Mouse (Mus musculus): Measurements from ENCODE around the gene Smarcc1. TPM values are rescaled to one million over a fixed set of nuclear protein-coding genes. Genes with fewer than 3 reads are reported as not detected.

Smarcc1 gene
- polyA plus RNA-seq, 1 experiment from 2014 or later = 26.4 TPM

DNA sequence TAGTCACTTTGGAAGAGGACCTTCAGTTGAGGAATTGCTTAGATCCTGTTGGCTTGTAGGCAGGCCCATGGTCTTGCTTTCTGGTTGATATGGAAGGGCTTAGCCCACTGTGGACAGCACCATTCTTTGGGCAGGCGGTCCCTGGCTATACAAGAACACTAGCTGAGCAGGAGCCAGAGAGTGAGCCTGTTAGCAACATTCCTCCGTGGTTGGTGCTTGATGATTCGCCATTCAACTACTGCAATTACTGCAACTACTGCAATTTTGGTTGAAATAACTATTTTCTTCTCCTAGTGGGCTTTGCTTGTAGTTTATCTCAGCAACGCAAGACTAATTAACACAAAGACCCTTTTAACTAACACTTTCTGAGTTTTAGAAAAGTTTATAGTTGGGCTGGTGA is 108.7 kb downstream of the Smarcc1 start:
- H3K4me3 ChIP-seq (ENCODE audit: low read depth, low read length) = no peak overlapping the region
- H3K27me3 ChIP-seq (replicated peaks; ENCODE audit: insufficient read depth, low read length) = no peaks in the 10 kb centered on the region
- H3K36me3 ChIP-seq (ENCODE audit: insufficient read depth, low read length) = peaks cover 17% of the 10 kb centered on the region; the same call in 1 of the 2 replicates
- DNase-seq (ENCODE audit: low spot score) (no peak), ATAC-seq (no peak)
- H3K4me2 ChIP-seq (replicated peaks; ENCODE audit: low read depth, low read length) = no peak overlapping the region
- H3K27ac ChIP-seq (ENCODE audit: low read length) = no peak overlapping the region
- H3K9ac ChIP-seq (replicated peaks; ENCODE audit: low read depth) = no peak overlapping the region
- WGBS = 95% methylated on average over 4 of the region's 4 CpGs
- no peaks in the 10 kb centered on the region for H3K9me3 ChIP-seq (ENCODE audit: low read length)
- TF ChIP-seq CTCF (IDR thresholded peaks at IDR 0.05) (no peak), EP300 (IDR thresholded peaks at IDR 0.05) (no peak)
- no peaks in the 10 kb centered on the region for H3K4me1 ChIP-seq (ENCODE audit: insufficient read depth, low read depth, low read length)

DNA sequence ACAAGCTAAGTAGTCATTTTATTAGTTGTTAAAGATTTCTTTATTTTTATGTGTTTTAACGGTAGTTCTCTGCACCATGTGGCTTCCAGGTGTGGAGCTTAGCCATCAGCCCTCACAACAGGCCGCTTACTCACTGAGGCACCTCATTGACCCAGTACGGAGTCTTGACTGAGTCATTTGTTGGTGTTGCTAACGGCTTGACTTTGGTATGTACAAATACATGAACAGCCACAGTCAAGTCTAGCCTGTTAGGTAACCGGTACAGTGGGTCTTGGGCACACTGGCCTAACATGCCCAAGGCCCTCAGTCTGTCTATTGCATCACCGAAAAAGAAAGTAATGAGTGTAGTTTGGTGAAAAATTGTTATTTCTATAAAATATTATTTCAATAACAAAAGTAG is 111.2 kb downstream of the Smarcc1 start:
- Histone ChIP-seq H3K4me1 (ENCODE audit: insufficient read depth, low read depth, low read length) (no peaks in the 10 kb centered on the region), H3K27me3 (replicated peaks; ENCODE audit: insufficient read depth, low read length) (no peaks in the 10 kb centered on the region), H3K27ac (ENCODE audit: low read length) (0 out of 2 replicates have a peak overlapping the region, but pooled peaks have one; percentile 54), H3K9me3 (ENCODE audit: low read length) (no peaks in the 10 kb centered on the region), H3K36me3 (ENCODE audit: insufficient read depth, low read length) (peaks cover 3% of the 10 kb centered on the region; the same call in 1 of the 2 replicates), H3K9ac (replicated peaks; ENCODE audit: low read depth) (no peak overlapping the region), H3K4me2 (replicated peaks; ENCODE audit: low read depth, low read length) (no peak overlapping the region), H3K4me3 (ENCODE audit: low read depth, low read length) (no peak overlapping the region)
- DNase-seq (ENCODE audit: low spot score) = peak; percentile 78
- WGBS = 67% methylated on average over 6 of the region's 6 CpGs
- peak; percentile 88 for ATAC-seq
- TF ChIP-seq CTCF (IDR thresholded peaks at IDR 0.05) = no peak
- peak; percentile 21; the same call in 1 of the 2 replicates for TF ChIP-seq EP300 (IDR thresholded peaks at IDR 0.05)

GRCm38 (mm10) chr9:110229112-110229511 is 111.6 kb downstream of the Smarcc1 start:
- no peak overlapping the region for H3K9ac ChIP-seq (replicated peaks; ENCODE audit: low read depth)
- DNase-seq (ENCODE audit: low spot score) (peak; percentile 13), ATAC-seq (peak; percentile 69)
- no peaks in the 10 kb centered on the region for H3K4me1 ChIP-seq (ENCODE audit: insufficient read depth, low read depth, low read length)
- no peak overlapping the region for H3K4me3 ChIP-seq (ENCODE audit: low read depth, low read length)
- no peak overlapping the region for H3K4me2 ChIP-seq (replicated peaks; ENCODE audit: low read depth, low read length)
- no peaks in the 10 kb centered on the region for H3K36me3 ChIP-seq (ENCODE audit: insufficient read depth, low read length)
- H3K27ac ChIP-seq (ENCODE audit: low read length) = peak overlapping the region; percentile 54
- no peaks in the 10 kb centered on the region for H3K9me3 ChIP-seq (ENCODE audit: low read length)
- TF ChIP-seq EP300 (IDR thresholded peaks at IDR 0.05) (no peak), CTCF (IDR thresholded peaks at IDR 0.05) (no peak)
- H3K27me3 ChIP-seq (replicated peaks; ENCODE audit: insufficient read depth, low read length) = no peaks in the 10 kb centered on the region
- 83% methylated on average over 1 of the region's 1 CpGs for WGBS

- no peak overlapping the region for H3K4me2 ChIP-seq (replicated peaks; ENCODE audit: low read depth, low read length)
- no peaks in the 10 kb centered on the region for H3K9me3 ChIP-seq (ENCODE audit: low read length)
- H3K4me1 ChIP-seq (ENCODE audit: insufficient read depth, low read depth, low read length) = no peaks in the 10 kb centered on the region
- no peaks in the 10 kb centered on the region for H3K27me3 ChIP-seq (replicated peaks; ENCODE audit: insufficient read depth, low read length)
- no peak for ATAC-seq
- peak; percentile 12 for DNase-seq (ENCODE audit: low spot score)
- H3K27ac ChIP-seq (ENCODE audit: low read length) = peak overlapping the region; percentile 54; the same call in 1 of the 2 replicates
- H3K36me3 ChIP-seq (ENCODE audit: insufficient read depth, low read length) = peaks cover 2% of the 10 kb centered on the region; the same call in 1 of the 2 replicates
- H3K4me3 ChIP-seq (ENCODE audit: low read depth, low read length) = no peak overlapping the region
- H3K9ac ChIP-seq (replicated peaks; ENCODE audit: low read depth) = no peak overlapping the region
- TF ChIP-seq CTCF (IDR thresholded peaks at IDR 0.05) = no peak
- no peak for TF ChIP-seq EP300 (IDR thresholded peaks at IDR 0.05)
- WGBS = 66% methylated on average over 10 of the region's 10 CpGs
These were observed 112.2 kb downstream of the Smarcc1 start for GRCm38 (mm10) chr9:110229566-110230248.

DNA sequence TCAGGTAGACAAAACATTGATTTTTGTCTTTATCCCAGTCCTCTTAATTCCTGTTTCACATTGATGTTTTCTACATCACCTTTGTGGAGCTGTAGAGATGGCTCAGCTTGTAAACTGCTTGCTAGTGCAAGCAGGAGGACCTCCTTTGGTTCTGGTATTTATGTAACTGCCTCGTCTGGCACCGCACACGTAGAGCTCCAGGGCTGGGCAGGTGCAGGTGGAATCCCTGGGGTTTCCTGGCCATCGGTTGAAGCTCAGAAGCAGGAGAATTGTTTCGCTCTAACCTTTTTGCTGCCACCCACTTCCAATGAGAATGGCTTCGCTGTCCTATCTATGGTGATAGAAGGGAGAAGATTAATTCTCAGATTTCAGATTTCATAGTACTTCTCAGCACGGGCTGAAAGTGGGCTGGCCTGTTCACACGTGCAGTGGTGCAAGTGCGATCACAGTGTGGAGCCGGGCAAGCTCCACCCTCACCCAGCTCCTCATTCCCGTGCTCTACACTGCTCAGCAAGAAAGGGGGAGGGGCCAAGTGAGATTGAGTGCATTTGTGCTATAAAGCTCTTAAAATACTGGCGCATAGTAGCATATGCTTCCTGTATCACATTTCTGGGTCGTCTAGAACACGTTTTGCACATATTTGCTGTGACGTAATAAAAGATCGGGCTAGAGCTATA is 113.0 kb downstream of the Smarcc1 start:
- H3K9me3 ChIP-seq (ENCODE audit: low read length) = no peaks in the 10 kb centered on the region

GRCm38 (mm10) chr9:110234962-110235361 is 117.5 kb downstream of the Smarcc1 start:
- no peak overlapping the region for H3K4me2 ChIP-seq (replicated peaks; ENCODE audit: low read depth, low read length)
- no peaks in the 10 kb centered on the region for H3K4me1 ChIP-seq (ENCODE audit: insufficient read depth, low read depth, low read length)
- 92% methylated on average over 6 of the region's 6 CpGs for whole genome bisulfite sequencing
- H3K9me3 ChIP-seq (ENCODE audit: low read length) = no peaks in the 10 kb centered on the region
- H3K9ac ChIP-seq (replicated peaks; ENCODE audit: low read depth) = no peak overlapping the region
- TF ChIP-seq CTCF (IDR thresholded peaks at IDR 0.05) (no peak), EP300 (IDR thresholded peaks at IDR 0.05) (no peak)
- DNase-seq (ENCODE audit: low spot score) (no peak), ATAC-seq (no peak)
- no peak overlapping the region for H3K27ac ChIP-seq (ENCODE audit: low read length)
- no peak overlapping the region for H3K4me3 ChIP-seq (ENCODE audit: low read depth, low read length)
- no peaks in the 10 kb centered on the region for H3K27me3 ChIP-seq (replicated peaks; ENCODE audit: insufficient read depth, low read length)
- peaks cover 29% of the 10 kb centered on the region for H3K36me3 ChIP-seq (ENCODE audit: insufficient read depth, low read length)

More for the DNA sequence above, 113.0 kb downstream of the Smarcc1 start:
- H3K4me1 ChIP-seq (ENCODE audit: insufficient read depth, low read depth, low read length) = no peaks in the 10 kb centered on the region
- H3K9ac ChIP-seq (replicated peaks; ENCODE audit: low read depth) = no peak overlapping the region
- H3K36me3 ChIP-seq (ENCODE audit: insufficient read depth, low read length) = peaks cover 10% of the 10 kb centered on the region; the same call in 1 of the 2 replicates
- H3K27ac ChIP-seq (ENCODE audit: low read length) = 0 out of 2 replicates have a peak overlapping the region, but pooled peaks have one; percentile 4
- H3K4me3 ChIP-seq (ENCODE audit: low read depth, low read length) = no peak overlapping the region
- H3K27me3 ChIP-seq (replicated peaks; ENCODE audit: insufficient read depth, low read length) = no peaks in the 10 kb centered on the region
- TF ChIP-seq CTCF (IDR thresholded peaks at IDR 0.05) = no peak
- TF ChIP-seq EP300 (IDR thresholded peaks at IDR 0.05) = no peak
- 74% methylated on average over 16 of the region's 16 CpGs for WGBS
- ATAC-seq (peak; percentile 75), DNase-seq (ENCODE audit: low spot score) (peak; percentile 63)
- H3K4me2 ChIP-seq (replicated peaks; ENCODE audit: low read depth, low read length) = no peak overlapping the region

Data from lung, postnatal 0 days (tissue).